Mouse (Mus musculus) megakaryocyte-erythroid progenitor cell, adult 5-6 weeks (primary cell): ENCODE results near the gene Klrg1. TPM values are rescaled to one million over a fixed set of nuclear protein-coding genes. Genes with fewer than 3 reads are reported as not detected.

ENCODE experiments used
- total RNA-seq, 2 experiments: library from RNA; stranded (forward) in 1 of 2; stranded (reverse) in 1 of 2; fragments of 200-1000, 215-1000 nt in 1 of 2; fragments of >200 nt in 1 of 2; fragmentation: Nextera tagmentation in 1 of 2; gene quantifications; 2 replicates each; pipeline ENCODE4 v1.2.3; 2014 to 2017

The Klrg1 gene
- total RNA-seq, 2 experiments from 2014 or later = not detected

Other genes with a start within 250 kb of the Klrg1 start
- gene M6pr, start 25.8 kb upstream of the Klrg1 start, total RNA-seq (2014; fragmentation: Nextera tagmentation) = 160 and 166 TPM in 2 replicates
- gene M6pr, start 25.8 kb upstream of the Klrg1 start, total RNA-seq (2017) = 303 and 354 TPM in 2 replicates
- gene Phc1, start 57.7 kb upstream of the Klrg1 start, total RNA-seq (2014; fragmentation: Nextera tagmentation) = 22.4 and 38.2 TPM in 2 replicates
- gene Phc1, start 57.7 kb upstream of the Klrg1 start, total RNA-seq (2017) = 11.7 and 15.7 TPM in 2 replicates
- not detected in 2 replicates for gene Rimklb, start 215.9 kb upstream of the Klrg1 start, total RNA-seq (2014; fragmentation: Nextera tagmentation)
- gene Rimklb, start 215.9 kb upstream of the Klrg1 start, total RNA-seq (2017) = not detected in 2 replicates
- gene Mfap5, start 223.0 kb upstream of the Klrg1 start, total RNA-seq (2014; fragmentation: Nextera tagmentation) = not detected in 2 replicates
- not detected in 2 replicates for gene Mfap5, start 223.0 kb upstream of the Klrg1 start, total RNA-seq (2017)